Mouse (Mus musculus) thymus, postnatal 25 days (tissue): ENCODE data around the gene Nkx1-1.

Experiments used
- DNase-seq: peaks from one replicate; pipeline ENCODE4 v3.0.0; 2022

The Nkx1-1 gene

GRCm38 (mm10) chr5:33400819-33401218 lies 33.0 kb downstream of the Nkx1-1 start:
- no peak for DNase-seq

- no peak for DNase-seq
Measured at GRCm38 (mm10) chr5:33396828-33397227, 36.9 kb downstream of the Nkx1-1 start.

- DNase-seq = no peak
Measured at GRCm38 (mm10) chr5:33395693-33396092, 38.1 kb downstream of the Nkx1-1 start.

- DNase-seq = peak; percentile 81
Measured at GRCm38 (mm10) chr5:33393803-33394202, 40.0 kb downstream of the Nkx1-1 start.

- no peak for DNase-seq
Measured at GRCm38 (mm10) chr5:33387550-33387949, 46.2 kb downstream of the Nkx1-1 start.
